Mouse (Mus musculus): ENCODE results near the gene Snrpb2. TPM values are rescaled to one million over a fixed set of nuclear protein-coding genes. Genes with fewer than 3 reads are reported as not detected.

The Snrpb2 gene
- polyA plus RNA-seq, 1 experiment from 2014 or later, result 46.2 TPM

GRCm38 (mm10) chr2:143062432-143062811 is 417 bp upstream of the Snrpb2 start:
- Histone ChIP-seq H3K4me1 (ENCODE audit: control insufficient read depth in 2 of 2, insufficient read depth in 2 of 2, low read length in 2 of 2) (peaks cover 2 to 8% of the 10 kb centered on the region in 2 experiments; a peak in 2 of 4 replicates), H3K4me2 (ENCODE audit: low read length) (peak overlapping the region; percentile 65), H3K27ac (replicated peaks in 1 of 2; ENCODE audit: control insufficient read depth in 1 of 2, insufficient read depth in 1 of 2, low read depth in 2 of 2, low read length in 2 of 2) (no peak overlapping the region), H3K4me3 (ENCODE audit: control insufficient read depth in 1 of 2, insufficient read depth in 1 of 2, low read depth in 1 of 2, low read length in 2 of 2) (peak overlapping the region; percentile 92 to 93), H3K9ac (ENCODE audit: low read length) (peak overlapping the region; percentile 93), H3K36me3 (ENCODE audit: control insufficient read depth, insufficient read depth, low read length) (peaks cover 27% of the 10 kb centered on the region), H3K27me3 (ENCODE audit: control insufficient read depth, insufficient read depth, low read length) (no peaks in the 10 kb centered on the region), H3K9me3 (ENCODE audit: control insufficient read depth, low read length) (no peaks in the 10 kb centered on the region)
- ATAC-seq (ENCODE audit: insufficient number of reproducible peaks, insufficient read depth, low FRiP score, low read depth), result no peak
- WGBS, result 50% methylated on average over 6 of the region's 6 CpGs

- ATAC-seq (ENCODE audit: insufficient number of reproducible peaks, insufficient read depth, low FRiP score, low read depth), result no peak
- H3K4me3 ChIP-seq (ENCODE audit: control insufficient read depth in 1 of 2, insufficient read depth in 1 of 2, low read depth in 1 of 2, low read length in 2 of 2), result no peak overlapping the region
- no peak overlapping the region for H3K4me2 ChIP-seq (ENCODE audit: low read length)
- H3K36me3 ChIP-seq (ENCODE audit: control insufficient read depth, insufficient read depth, low read length), result peaks cover 54% of the 10 kb centered on the region
- H3K27ac ChIP-seq (replicated peaks in 1 of 2; ENCODE audit: control insufficient read depth in 1 of 2, insufficient read depth in 1 of 2, low read depth in 2 of 2, low read length in 2 of 2), result no peak overlapping the region
- H3K9ac ChIP-seq (ENCODE audit: low read length), result no peak overlapping the region
- H3K9me3 ChIP-seq (ENCODE audit: control insufficient read depth, low read length), result no peaks in the 10 kb centered on the region
- peaks cover 2 to 8% of the 10 kb centered on the region in 2 experiments; a peak in 2 of 4 replicates for H3K4me1 ChIP-seq (ENCODE audit: control insufficient read depth in 2 of 2, insufficient read depth in 2 of 2, low read length in 2 of 2)
- no peaks in the 10 kb centered on the region for H3K27me3 ChIP-seq (ENCODE audit: control insufficient read depth, insufficient read depth, low read length)
- 79% methylated on average over 3 of the region's 3 CpGs for WGBS
Measured at GRCm38 (mm10) chr2:143065914-143066313, 3.1 kb downstream of the Snrpb2 start.

GRCm38 (mm10) chr2:143078198-143078851 is 15.5 kb downstream of the Snrpb2 start, which contains the start of gene Otor:
TSS of gene Otor (plus strand) at chr2:143078473.
- H3K4me3 ChIP-seq (ENCODE audit: control insufficient read depth in 1 of 2, insufficient read depth in 1 of 2, low read depth in 1 of 2, low read length in 2 of 2), result no peak within 1 kb of the TSS
- no peak for ATAC-seq (ENCODE audit: insufficient number of reproducible peaks, insufficient read depth, low FRiP score, low read depth)
- H3K36me3 ChIP-seq (ENCODE audit: control insufficient read depth, insufficient read depth, low read length), result no peaks in the 10 kb centered on the region
- H3K27ac ChIP-seq (replicated peaks in 1 of 2; ENCODE audit: control insufficient read depth in 1 of 2, insufficient read depth in 1 of 2, low read depth in 2 of 2, low read length in 2 of 2), result peak within 1 kb of the TSS in 1 of 2 experiments; percentile 28; a peak in 1 of 4 replicates
- H3K4me2 ChIP-seq (ENCODE audit: low read length), result no peak within 1 kb of the TSS
- H3K9ac ChIP-seq (ENCODE audit: low read length), result no peak within 1 kb of the TSS
- WGBS, result 65% methylated on average over 8 of the region's 8 CpGs
- H3K27me3 ChIP-seq (ENCODE audit: control insufficient read depth, insufficient read depth, low read length), result no peaks in the 10 kb centered on the region
- H3K4me1 ChIP-seq (ENCODE audit: control insufficient read depth in 2 of 2, insufficient read depth in 2 of 2, low read length in 2 of 2), result peaks cover 0 to 3% of the 10 kb centered on the region in 2 experiments; a peak in 1 of 4 replicates
- no peaks in the 10 kb centered on the region for H3K9me3 ChIP-seq (ENCODE audit: control insufficient read depth, low read length)

GRCm38 (mm10) chr2:143081693-143082092 is 18.9 kb downstream of the Snrpb2 start:
- H3K9me3 ChIP-seq (ENCODE audit: control insufficient read depth, low read length), result no peaks in the 10 kb centered on the region
- H3K36me3 ChIP-seq (ENCODE audit: control insufficient read depth, insufficient read depth, low read length), result no peaks in the 10 kb centered on the region
- no peak overlapping the region for H3K4me3 ChIP-seq (ENCODE audit: control insufficient read depth in 1 of 2, insufficient read depth in 1 of 2, low read depth in 1 of 2, low read length in 2 of 2)
- ATAC-seq (ENCODE audit: insufficient number of reproducible peaks, insufficient read depth, low FRiP score, low read depth), result no peak
- peak overlapping the region; percentile 25 to 67; a peak in 3 of 4 replicates for H3K27ac ChIP-seq (replicated peaks in 1 of 2; ENCODE audit: control insufficient read depth in 1 of 2, insufficient read depth in 1 of 2, low read depth in 2 of 2, low read length in 2 of 2)
- peaks cover 0 to 3% of the 10 kb centered on the region in 2 experiments; a peak in 1 of 4 replicates for H3K4me1 ChIP-seq (ENCODE audit: control insufficient read depth in 2 of 2, insufficient read depth in 2 of 2, low read length in 2 of 2)
- H3K9ac ChIP-seq (ENCODE audit: low read length), result no peak overlapping the region
- WGBS, result 50% methylated on average over 3 of the region's 3 CpGs
- no peak overlapping the region for H3K4me2 ChIP-seq (ENCODE audit: low read length)
- H3K27me3 ChIP-seq (ENCODE audit: control insufficient read depth, insufficient read depth, low read length), result no peaks in the 10 kb centered on the region

- H3K9ac ChIP-seq (ENCODE audit: low read length), result no peak overlapping the region
Measured at GRCm38 (mm10) chr2:143084852-143085397, 22.1 kb downstream of the Snrpb2 start.

GRCm38 (mm10) chr2:143089866-143090265 is 27.0 kb downstream of the Snrpb2 start:
- no peak overlapping the region for H3K9ac ChIP-seq (ENCODE audit: low read length)
- WGBS, result 69% methylated on average over 8 of the region's 8 CpGs

More at GRCm38 (mm10) chr2:143084852-143085397, 22.1 kb downstream of the Snrpb2 start:
- no peak for ATAC-seq (ENCODE audit: insufficient number of reproducible peaks, insufficient read depth, low FRiP score, low read depth)
- Histone ChIP-seq H3K4me3 (ENCODE audit: control insufficient read depth in 1 of 2, insufficient read depth in 1 of 2, low read depth in 1 of 2, low read length in 2 of 2) (no peak overlapping the region), H3K27ac (replicated peaks in 1 of 2; ENCODE audit: control insufficient read depth in 1 of 2, insufficient read depth in 1 of 2, low read depth in 2 of 2, low read length in 2 of 2) (no peak overlapping the region), H3K4me2 (ENCODE audit: low read length) (no peak overlapping the region), H3K36me3 (ENCODE audit: control insufficient read depth, insufficient read depth, low read length) (no peaks in the 10 kb centered on the region), H3K27me3 (ENCODE audit: control insufficient read depth, insufficient read depth, low read length) (no peaks in the 10 kb centered on the region), H3K4me1 (ENCODE audit: control insufficient read depth in 2 of 2, insufficient read depth in 2 of 2, low read length in 2 of 2) (peaks cover 0 to 3% of the 10 kb centered on the region in 2 experiments; a peak in 1 of 4 replicates), H3K9me3 (ENCODE audit: control insufficient read depth, low read length) (no peaks in the 10 kb centered on the region)
- 72% methylated on average over 2 of the region's 2 CpGs for WGBS

GRCm38 (mm10) chr2:143093726-143094125 is 30.9 kb downstream of the Snrpb2 start:
- 24% methylated on average over 6 of the region's 6 CpGs for WGBS
- Histone ChIP-seq H3K9ac (ENCODE audit: low read length) (no peak overlapping the region), H3K4me1 (ENCODE audit: control insufficient read depth in 2 of 2, insufficient read depth in 2 of 2, low read length in 2 of 2) (no peaks in the 10 kb centered on the region), H3K4me2 (ENCODE audit: low read length) (no peak overlapping the region), H3K27me3 (ENCODE audit: control insufficient read depth, insufficient read depth, low read length) (0 out of 2 replicates have a peak, but pooled peaks cover 4% of the 10 kb centered on the region), H3K36me3 (ENCODE audit: control insufficient read depth, insufficient read depth, low read length) (no peaks in the 10 kb centered on the region), H3K4me3 (ENCODE audit: control insufficient read depth in 1 of 2, insufficient read depth in 1 of 2, low read depth in 1 of 2, low read length in 2 of 2) (no peak overlapping the region), H3K9me3 (ENCODE audit: control insufficient read depth, low read length) (no peaks in the 10 kb centered on the region), H3K27ac (replicated peaks in 1 of 2; ENCODE audit: control insufficient read depth in 1 of 2, insufficient read depth in 1 of 2, low read depth in 2 of 2, low read length in 2 of 2) (no peak overlapping the region)
- peak; percentile 56 for ATAC-seq (ENCODE audit: insufficient number of reproducible peaks, insufficient read depth, low FRiP score, low read depth)

More at GRCm38 (mm10) chr2:143089866-143090265, 27.0 kb downstream of the Snrpb2 start:
- Histone ChIP-seq H3K9me3 (ENCODE audit: control insufficient read depth, low read length) (no peaks in the 10 kb centered on the region), H3K27me3 (ENCODE audit: control insufficient read depth, insufficient read depth, low read length) (0 out of 2 replicates have a peak, but pooled peaks cover 4% of the 10 kb centered on the region), H3K4me2 (ENCODE audit: low read length) (no peak overlapping the region), H3K4me3 (ENCODE audit: control insufficient read depth in 1 of 2, insufficient read depth in 1 of 2, low read depth in 1 of 2, low read length in 2 of 2) (no peak overlapping the region), H3K36me3 (ENCODE audit: control insufficient read depth, insufficient read depth, low read length) (no peaks in the 10 kb centered on the region), H3K27ac (replicated peaks in 1 of 2; ENCODE audit: control insufficient read depth in 1 of 2, insufficient read depth in 1 of 2, low read depth in 2 of 2, low read length in 2 of 2) (no peak overlapping the region), H3K4me1 (ENCODE audit: control insufficient read depth in 2 of 2, insufficient read depth in 2 of 2, low read length in 2 of 2) (no peaks in the 10 kb centered on the region)
- no peak for ATAC-seq (ENCODE audit: insufficient number of reproducible peaks, insufficient read depth, low FRiP score, low read depth)

Data from heart, embryonic 14.5 days (tissue).